Mouse (Mus musculus) heart, postnatal 14 days (tissue): Measurements from ENCODE around the gene Zkscan7. TPM values are rescaled to one million over a fixed set of nuclear protein-coding genes. Genes with fewer than 3 reads are reported as not detected.

Experiments used
- DNase-seq, 2 experiments: peaks; one replicate each; pipeline ENCODE4 v3.0.0; 2021 to 2022
- intact Hi-C: fragments of 180-260 bp; cut with DNase I; formaldehyde crosslinking; loops from one replicate; pipeline ENCODE4 v1.15.1; 2025
- total RNA-seq, 2 experiments: library from RNA; stranded (reverse); gene quantifications; 2 replicates each; pipeline ENCODE4 v1.2.3; 2021

Gene Zkscan7
- total RNA-seq, 2 experiments from 2014 or later: 4.8 to 5.0 TPM

DNA sequence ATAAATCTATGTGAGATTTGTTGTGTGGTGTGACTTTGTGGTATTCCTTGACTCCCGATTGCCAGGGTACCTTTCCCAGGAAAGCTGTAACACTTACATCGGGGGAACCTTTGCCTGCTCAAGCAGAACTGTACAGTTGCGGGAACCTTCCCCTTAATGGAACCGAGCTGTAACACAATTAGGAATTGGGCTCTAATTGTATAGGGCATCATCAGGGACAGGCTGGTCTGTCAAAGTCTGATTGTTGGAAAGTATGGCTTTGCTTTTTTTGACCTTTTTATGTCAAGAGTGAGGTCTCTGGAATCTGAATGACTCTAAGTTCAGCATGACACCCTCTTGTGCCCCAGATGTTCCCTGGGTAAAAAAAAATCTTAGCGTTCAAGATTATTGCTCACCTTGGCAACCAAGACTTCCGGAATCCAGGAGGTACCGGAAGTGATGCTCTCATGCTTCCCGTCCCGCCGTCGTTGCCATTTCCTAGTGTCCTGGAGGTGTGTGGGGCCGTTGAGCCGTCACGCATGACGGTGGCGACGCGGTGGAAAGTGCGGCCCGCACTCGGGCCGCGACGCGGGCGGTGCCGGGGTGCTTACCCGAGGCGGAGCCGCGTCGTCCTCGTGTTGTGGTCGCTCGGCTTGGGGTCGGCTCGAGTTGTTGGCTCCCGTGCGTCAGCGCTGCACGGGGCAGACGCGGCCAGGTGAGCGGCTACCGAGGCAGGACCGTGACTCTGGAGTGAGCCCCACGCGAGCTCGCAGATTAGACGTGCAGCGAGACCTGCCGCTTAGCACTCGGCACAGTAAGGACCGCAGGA, 1.1 kb downstream of the Zkscan7 start:
- intact Hi-C loops: loop anchor here (5.0 kb wide), 1 partner anchor 61 kb away; no protein-coding TSS in a partner anchor
- DNase-seq: peak; percentile 25 to 59

DNA sequence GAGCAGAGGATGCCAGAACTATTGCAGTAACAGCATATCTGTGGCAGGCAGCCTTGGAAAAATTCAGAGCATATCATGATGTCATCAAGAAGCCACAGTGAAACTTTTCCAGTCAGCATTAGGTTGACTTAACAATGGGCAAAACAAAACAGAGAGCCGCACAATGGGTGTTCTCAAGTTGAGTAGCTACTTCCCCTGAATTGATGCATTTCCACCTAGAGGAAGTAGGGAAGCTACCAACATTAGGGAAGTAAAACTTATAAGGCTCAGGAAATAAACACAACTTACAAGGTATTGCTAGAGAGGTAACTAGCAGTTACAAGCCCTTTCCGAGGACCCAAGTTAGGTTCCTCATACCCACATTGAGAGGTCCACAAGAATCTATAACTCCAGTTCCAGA, 15.6 kb downstream of the Zkscan7 start:
- intact Hi-C loops: no loop called here
- no peak for DNase-seq

DNA sequence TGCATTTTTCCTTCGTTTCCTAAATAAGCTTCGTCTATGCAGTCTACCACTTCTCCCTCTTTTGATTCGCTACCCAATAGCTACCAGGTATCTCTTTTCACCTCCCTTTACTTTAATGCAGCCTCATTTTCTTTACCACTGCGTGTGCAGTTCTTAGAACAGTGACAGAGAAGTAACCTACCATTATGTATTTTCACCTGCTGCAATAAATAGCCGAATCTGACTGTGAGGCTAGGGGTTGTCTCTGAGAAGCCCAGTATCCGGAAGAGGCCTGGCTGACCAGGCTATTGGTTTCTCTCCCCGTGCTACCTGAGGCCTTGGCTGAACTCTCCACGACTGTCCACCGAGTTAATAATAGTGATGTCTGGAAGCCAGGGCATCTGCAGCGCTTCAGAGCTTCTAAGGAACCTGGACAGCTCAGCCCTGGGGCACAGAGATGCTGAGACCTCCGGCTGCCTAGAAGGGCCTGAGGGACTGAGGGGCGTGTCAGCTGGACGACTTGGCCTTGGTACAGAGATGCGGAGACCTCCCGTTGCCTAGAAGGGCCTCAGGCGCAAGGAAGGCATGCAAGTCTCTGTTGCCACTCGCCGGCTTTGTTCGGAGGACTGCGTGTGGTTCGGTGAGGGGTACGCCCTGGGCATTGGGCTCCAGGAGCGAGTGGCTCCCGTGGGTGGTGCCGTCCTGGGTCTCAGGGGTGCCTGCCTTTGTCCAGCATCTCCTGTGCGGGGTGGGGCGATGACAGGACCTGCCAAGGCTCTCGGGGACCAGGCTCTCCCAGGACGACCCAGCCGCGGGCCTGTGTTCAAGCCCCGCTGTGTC, 17.4 kb downstream of the Zkscan7 start:
- peak; percentile 42 to 68 for DNase-seq
- intact Hi-C loops: no loop called here

GRCm38 (mm10) chr9:122922436-122922835, 37.0 kb downstream of the Zkscan7 start:
- intact Hi-C loops: no loop called here
- DNase-seq: no peak

GRCm38 (mm10) chr9:122922936-122923381, 37.5 kb downstream of the Zkscan7 start, which contains the start of gene Zfp105:
Gene Zfp105 (plus strand): TSS chr9:122923072.
- intact Hi-C loops: no loop called here
- peak; percentile 70 to 75 for DNase-seq

DNA sequence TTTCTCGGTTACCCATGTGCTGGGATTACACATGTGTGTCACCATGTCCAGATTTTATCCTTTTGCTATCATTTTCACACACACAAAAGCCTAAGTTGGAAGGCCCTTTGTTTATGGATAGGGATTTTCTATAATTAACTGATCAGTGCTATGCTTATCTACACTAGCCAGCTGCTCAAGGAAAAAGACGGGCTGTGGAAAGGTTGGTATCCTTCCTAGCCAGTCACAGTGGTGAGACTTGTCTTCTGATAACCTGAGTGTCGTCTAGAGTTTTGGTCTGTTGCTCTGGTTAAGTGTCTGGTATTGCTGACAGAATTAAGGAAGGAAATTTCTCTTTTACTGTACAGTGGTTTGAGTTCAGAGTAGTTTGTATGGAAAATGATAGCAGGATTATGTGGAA, 43.4 kb downstream of the Zkscan7 start:
- intact Hi-C loops: no loop called here
- DNase-seq: no peak

Other genes with a start within 250 kb of the Zkscan7 start
- not detected for gene Topaz1, start 138.3 kb upstream of the Zkscan7 start, total RNA-seq
- gene Tcaim, start 80.1 kb upstream of the Zkscan7 start, total RNA-seq: 10 to 100 TPM; 34.8 to 35.2 TPM
- not detected for gene Gm35549, start 41.6 kb upstream of the Zkscan7 start, total RNA-seq
- gene Zfp445, start 19.7 kb upstream of the Zkscan7 start, total RNA-seq: 100 to 1,000 TPM; 109 to 113 TPM
- 1 to 10 TPM; 3.0 to 3.1 TPM for gene Zfp105, start 37.4 kb downstream of the Zkscan7 start, total RNA-seq
- gene 1110059G10Rik, start 65.3 kb downstream of the Zkscan7 start, total RNA-seq: 10 to 100 TPM; 18.4 to 19.2 TPM
- 1 to 10 TPM; 2.9 to 4.1 TPM for gene Kif15, start 65.4 kb downstream of the Zkscan7 start, total RNA-seq
- gene Tmem42, start 135.6 kb downstream of the Zkscan7 start, total RNA-seq: 10 to 100 TPM; 11.6 to 13.4 TPM
- not detected for gene Tgm4, start 149.0 kb downstream of the Zkscan7 start, total RNA-seq
- 10 to 100 TPM; 43.2 to 45.0 TPM for gene Zdhhc3, start 227.5 kb downstream of the Zkscan7 start, total RNA-seq
- gene Exosc7, start 227.5 kb downstream of the Zkscan7 start, total RNA-seq: 10 to 100 TPM; 25.5 to 30.8 TPM